Mouse (Mus musculus) fibroblast of lung, adult 2 months (primary cell): Measurements from ENCODE around the gene Has1.
A peak's percentile ranks its signal among the peaks of the same experiment; 100 is the strongest.
"Not testable (repeated sequence)": the region's sequence is repeated elsewhere in the genome, so short reads cannot be mapped to it uniquely, and the experiment has no call there.

ENCODE experiments used
- DNase-seq: peaks from one replicate; pipeline ENCODE4 v3.0.0-alpha.2; 2011; ENCODE audit warnings: low read depth

Gene Has1

DNA sequence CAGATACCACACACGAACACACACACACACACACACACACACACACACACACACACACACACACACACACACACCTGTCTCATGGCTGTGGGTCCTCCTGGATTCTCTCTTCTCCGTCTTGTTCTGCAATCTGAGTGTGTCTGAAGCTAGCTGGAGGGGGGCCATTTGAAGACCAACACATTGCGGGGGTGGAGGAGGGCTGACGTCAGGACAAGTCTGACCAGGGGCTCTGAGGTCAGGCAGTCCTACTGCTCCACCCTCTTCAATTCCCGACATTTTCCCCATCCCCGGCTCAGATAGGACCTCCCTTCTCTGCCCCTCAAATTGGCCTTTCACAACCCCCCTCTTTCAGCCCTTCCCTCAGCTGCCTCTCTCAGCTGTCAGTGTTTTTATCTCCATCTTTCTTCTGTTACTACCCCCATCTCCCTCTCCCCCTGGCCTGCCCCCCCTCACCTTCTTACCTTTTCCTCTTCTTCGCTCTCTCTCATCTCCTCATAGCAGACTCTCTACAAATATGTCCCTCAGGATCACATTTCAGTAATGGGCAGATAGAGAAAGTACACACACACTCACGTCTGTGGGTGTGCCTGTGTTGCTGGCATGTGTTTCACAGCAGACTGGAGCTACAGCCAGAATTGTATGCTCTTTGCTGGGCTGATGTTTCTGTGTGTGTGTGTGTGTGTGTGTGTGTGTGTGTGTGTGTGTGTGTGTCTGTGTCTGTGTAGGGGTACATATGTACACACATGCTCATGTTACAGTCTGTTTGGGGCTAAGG, at the start of gene Has1:
Gene Has1, minus strand, starts transcription at position 142 of the 775 bp plus-strand sequence.
- DNase-seq, result no peak

DNA sequence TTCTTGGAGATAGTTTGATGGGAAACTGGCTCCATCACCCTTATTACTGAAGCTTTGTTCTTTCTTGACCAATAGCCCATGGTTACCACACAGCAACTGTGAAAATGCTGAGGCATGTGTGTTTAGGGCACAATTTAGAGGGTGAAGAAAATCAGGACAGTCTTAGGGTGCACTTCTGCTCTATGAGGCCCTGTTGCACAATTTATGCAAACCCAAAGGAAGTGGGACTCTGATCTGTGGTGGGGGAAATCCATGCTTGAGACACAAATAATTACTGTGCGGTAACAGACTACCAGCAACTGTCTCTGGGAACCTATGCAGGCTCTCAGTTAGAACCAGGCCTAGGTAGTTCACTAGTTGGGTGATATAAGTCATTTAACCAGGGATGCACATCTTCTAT, 45.8 kb upstream of the Has1 start:
- DNase-seq, result no peak

DNA sequence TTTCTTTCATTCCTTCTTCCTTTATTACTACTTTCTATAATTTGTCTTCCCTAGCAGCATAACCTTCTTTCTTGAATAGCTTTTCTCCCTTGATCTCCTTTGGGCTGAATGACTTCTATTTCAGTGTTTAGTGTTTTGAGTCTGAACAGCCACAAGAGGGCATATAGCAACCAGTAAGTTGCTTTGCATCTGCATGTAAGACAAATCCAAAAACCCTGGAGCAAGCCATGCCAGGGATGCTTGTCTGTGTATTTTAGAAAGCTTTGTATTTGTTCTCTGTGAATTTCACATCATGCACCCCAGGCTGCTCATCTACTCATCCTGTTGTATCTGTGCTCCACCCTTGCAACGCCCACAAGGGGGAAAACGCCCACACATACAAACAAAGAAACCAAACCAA, 44.3 kb upstream of the Has1 start:
- DNase-seq, result no peak

DNA sequence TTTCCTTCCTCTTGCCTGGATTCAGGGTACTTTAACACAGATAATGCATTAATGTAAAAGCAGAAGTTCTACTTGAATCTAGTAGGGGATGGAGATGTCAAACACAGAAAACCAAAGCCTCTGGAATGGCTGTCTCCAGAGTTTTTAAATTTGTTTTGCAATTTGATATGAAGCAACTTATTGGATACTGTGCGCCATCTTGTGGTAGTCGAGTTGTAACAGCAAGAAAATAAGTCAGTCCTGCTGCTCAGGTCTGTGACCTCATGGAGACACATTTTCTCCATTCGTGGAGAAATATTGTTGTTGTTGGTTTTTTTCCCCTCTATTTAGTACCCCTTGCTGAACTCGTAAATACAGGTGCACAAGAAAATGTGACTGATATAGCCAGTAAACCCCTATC, 41.0 kb upstream of the Has1 start:
- peak; percentile 36 for DNase-seq

DNA sequence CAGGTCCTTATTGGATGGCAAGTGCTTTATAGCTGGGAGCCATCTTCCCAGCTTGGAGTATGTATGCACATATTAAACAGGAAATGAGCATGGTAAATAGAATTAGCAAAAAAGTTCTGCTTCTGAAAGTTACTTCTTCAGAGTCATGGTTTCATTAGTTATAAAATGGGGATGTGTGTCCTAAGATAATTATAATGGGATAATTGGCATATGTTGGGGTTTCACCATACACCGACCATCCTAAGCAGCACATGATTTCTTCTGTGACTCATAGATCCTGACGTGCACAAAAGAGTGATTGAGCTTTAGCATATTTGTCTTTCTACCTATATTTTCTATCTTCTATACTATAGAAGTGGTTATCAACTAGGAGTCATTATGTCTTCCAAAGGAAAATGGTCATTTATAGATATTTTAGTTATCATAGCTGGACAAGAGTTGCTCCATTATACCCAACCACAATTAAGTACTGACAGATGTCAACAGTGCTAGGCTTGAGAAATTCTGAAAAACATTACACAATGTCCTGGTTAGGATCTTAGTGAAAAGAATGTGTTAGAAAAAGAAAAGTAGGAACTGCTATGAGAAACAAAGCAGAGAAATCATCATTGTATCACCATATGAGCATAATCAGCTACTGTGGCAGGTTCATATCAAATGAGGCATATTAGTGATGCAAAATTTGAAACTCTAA, 34.9 kb upstream of the Has1 start:
- no peak for DNase-seq

DNA sequence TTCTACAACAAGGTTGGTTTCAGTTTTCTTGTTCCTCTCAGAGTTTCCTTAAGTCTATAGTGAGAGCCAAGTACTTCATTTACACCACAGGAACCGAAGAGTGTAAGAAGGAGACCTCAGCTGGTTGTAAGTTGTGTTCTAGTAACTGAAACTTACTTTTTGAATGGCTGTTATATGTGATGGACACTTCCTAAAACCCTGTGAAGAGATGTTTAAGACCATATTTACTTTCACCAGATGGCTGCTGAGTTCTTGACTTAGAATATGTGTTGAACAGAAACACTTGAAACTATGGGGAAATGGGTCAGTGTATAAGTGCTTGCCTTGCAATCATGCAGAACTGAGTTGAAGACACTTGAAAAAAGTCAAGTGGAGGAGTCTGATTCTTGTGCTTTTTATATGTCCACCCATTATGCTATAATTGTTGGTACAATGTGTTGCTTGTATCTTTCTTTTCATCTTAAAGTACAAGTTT, 32.8 kb upstream of the Has1 start, which contains the start of the genes Fpr2 and Fpr3:
Gene Fpr2, plus strand, starts transcription at position 51 of the 475 bp plus-strand sequence.
Gene Fpr3, plus strand, starts transcription at position 79 of the 475 bp plus-strand sequence.
- DNase-seq, result no peak

DNA sequence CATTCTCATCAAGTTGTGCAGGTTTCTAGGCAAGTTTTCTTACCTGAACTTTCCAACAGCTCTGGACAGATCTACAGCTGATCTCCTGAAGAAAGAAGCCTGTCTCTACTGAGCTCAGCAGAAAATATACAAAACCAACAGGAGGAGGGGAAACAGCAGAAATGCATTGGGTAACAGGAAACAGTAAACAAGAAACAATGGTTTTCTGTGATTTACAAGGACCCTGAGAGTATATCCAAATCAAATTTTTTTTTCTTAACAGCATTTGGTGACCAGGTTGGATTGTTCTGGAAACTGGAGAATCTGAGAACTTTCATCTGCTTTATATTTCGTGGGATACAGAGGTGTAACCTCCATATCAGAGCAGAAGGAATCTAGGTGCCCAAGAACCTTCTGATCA, 28.8 kb upstream of the Has1 start, which contains the start of gene Fpr1:
Gene Fpr1, minus strand, starts transcription at position 101 of the 400 bp plus-strand sequence.
- no peak for DNase-seq

DNA sequence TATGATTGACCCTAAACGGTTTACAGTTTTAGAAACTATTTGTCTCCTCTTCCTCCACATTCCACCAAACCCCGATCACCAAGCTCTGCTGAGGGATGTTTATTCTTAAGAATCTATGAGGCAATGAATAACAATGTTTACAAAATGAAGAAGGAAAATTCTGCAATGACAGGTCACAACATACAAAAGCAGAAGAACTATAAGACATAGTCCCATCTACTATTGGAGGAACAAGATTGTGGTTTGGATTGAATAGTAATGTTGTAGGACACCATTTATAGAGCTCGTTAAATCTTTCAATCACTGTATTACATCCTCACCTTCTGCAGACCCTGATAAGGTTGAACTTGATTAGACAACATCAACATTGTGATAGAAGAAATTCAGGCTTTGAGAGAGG, 27.7 kb upstream of the Has1 start:
- no peak for DNase-seq

DNA sequence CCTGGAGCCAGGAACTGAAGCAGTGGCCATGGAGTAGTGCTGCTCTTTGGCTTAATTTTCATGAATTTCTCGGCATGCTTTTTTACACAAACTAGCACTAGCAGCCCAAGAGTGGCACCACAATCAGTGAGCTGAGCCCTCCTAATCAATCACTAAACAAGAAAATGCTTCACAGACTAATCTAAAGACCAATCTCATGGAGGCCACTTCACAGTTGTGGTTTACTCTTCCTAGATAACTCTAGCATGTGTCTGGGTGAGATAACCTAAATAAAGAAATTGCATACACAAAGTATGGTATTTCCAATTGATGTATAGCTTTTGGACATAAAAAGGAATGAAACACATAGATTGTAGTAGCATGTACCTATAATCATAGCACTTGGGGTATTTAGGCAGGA, 24.3 kb upstream of the Has1 start:
- DNase-seq, result no peak

DNA sequence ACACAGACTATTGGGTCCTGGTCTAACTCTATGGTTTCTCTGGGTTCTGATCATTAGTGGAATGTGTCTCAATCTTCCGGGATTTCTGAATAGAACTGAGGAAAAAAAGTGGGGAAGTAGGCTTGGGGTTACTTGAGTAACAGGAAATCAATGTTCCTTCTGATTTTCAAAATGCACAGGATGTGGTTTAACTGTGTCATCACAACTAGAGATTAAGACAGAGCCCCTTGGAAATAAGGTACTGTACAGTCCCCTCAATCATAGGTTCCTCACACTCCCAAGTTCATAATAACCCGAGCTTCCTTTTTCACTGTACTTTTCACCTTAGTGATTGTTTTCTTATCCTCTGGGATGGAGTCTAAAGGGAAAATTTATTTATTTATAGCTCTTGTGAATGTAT, 16.7 kb upstream of the Has1 start:
- DNase-seq, result no peak

DNA sequence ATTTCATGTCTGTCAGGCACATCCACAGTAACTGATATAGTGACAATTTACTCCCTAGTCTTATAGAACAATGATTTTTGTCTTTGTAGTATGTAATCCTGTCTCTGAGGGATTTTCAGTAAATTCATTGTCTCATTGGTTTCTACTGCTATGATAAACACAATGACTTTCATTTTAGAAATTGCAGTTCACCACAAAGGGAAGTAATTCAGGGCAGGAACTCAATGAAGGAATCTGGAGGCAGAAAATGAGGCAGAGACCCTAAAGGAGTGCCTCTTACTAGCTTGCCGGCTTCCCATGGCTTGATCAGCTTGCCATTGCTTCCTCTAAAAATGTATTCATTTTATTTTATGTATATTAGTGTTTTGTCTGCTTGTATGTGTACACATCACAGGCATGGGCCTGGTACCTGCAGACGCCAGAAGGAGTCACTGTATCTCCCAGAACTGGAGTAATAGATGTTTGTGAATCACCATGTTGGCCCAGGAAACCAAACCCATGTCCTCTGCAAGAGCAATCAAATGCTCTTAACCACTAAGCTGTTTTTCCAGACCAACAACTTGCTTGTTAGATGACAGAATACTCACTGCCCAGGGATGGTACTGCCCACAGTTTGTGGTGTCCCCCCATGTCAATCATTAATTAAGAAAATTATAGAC, 16.0 kb upstream of the Has1 start:
- DNase-seq, result no peak

DNA sequence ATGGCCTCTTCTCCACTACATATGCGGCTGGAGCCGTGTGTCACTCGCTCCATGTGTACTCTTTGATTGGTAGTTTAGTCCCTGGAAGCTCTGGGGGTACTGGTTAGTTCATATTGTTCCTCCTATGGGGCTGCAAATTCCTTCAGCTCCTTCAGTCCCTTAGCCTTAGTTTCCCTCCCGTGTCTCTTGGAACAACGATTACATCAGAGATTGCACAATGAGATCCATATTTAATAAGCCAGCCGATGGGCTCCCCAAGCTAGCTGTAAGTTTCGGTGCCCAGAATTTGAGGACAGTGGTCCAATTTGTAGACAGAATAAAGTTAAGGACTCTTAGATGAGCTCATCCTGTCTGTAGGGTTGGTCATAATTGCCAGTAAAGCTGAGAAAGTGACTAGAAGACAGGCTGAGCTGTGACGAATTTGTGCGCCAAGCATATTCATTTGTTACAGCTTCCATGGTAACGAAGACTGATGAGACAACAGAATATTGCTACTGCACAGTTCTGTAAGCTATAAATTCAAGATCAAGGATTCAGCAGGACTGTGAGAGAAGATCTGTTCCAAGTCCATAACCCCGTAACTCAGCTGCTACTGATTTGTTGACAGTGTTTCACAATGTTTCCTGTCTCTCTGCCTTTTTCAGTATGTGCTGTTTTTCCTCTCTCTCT, 11.9 kb upstream of the Has1 start:
- DNase-seq, result no peak

DNA sequence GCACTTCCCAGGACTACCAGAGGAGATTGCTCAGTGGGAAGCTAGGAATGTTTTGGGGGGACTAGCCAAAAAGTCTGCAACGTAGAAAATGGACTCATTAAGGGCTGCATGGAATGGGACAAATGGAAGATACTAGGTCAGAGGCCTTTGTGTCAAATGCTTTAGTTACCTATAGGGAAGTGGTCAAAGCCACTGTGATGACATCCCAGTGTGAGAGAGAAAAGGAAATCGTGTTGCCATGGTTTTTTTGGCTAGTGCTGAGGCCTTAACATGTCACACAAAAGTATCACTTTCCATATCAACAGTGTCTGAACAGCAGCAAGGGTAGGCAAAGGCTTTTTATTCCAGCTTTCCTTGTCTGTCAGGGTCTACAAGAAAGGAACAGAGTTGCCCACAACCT, 10.2 kb upstream of the Has1 start:
- no peak for DNase-seq

DNA sequence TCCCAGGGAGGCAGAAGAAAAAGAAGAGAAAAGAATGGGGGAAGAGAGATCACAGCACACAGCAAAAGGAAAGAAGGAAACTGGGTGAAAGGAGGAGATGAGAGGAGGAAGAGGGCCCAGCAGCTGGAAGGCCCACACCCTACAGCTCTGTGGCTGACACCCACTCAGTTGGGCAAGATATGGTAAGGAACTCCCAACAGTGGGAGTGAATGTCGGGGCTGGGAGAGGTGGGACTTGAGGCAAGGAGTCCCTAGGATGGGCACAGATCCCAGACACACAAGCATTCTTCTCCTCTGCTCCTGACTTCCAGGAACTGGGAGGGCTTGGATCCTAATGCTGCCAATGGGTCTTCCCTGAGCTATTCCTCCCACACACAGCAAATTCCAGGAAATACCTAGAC, 7.4 kb upstream of the Has1 start:
- DNase-seq, result no peak

DNA sequence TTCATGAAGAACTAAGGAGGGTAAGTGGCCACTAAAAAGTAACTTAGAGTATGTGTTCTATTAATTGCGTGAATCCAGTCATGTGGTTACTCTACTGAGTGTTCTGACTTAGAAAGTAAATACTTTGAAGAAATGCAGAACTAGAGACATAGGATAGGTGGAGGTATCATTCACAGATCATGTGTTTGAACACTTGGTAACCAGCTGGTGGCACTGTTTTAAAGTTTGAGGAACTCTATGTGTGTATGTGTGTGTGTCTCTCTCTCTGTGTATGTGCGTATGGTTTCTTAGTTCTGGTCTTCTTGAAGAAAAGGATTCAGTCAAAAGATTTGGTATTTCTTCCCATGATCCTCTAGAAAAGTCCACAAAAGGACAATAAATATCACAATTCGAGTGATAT, 5.1 kb upstream of the Has1 start:
- no peak for DNase-seq

DNA sequence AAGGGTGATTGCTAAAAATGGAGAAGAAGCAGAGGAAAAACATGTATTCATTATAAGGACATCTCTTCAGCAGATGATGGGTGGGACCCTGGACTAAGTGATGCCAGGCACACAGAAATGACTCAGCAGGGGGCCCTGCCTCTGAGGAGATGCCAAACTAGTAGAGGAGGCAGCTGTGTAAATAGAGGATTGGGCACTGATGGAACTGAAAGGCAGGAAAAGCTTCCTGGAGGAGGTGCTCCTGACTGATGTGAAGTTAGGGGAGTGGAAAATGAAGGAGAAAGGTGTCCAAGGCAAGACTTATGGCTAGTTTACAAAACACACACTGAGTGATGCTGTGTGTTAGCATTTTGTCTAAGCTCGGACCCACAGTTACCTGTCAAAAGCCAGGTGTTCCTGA, 2.4 kb upstream of the Has1 start:
- DNase-seq, result no peak

DNA sequence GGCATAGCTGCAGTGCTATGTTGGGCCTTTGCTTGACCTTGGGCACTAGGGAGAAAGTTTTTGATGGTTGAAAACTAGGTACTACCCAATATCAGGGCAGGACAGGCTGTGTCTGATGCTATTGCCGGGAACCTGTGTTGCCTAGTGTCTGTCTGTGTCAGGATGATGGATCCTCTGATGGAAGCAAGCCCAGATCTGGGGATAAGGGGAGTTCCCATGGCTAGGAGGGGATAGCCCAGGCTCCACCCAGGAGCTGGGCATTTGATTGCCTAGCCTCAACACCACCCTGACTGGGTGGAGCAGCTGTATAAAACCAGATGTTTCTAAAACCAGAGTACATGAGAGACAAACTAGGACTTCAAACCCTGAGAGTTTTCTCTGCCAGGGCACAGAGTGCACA, 1.6 kb upstream of the Has1 start:
- DNase-seq, result no peak

DNA sequence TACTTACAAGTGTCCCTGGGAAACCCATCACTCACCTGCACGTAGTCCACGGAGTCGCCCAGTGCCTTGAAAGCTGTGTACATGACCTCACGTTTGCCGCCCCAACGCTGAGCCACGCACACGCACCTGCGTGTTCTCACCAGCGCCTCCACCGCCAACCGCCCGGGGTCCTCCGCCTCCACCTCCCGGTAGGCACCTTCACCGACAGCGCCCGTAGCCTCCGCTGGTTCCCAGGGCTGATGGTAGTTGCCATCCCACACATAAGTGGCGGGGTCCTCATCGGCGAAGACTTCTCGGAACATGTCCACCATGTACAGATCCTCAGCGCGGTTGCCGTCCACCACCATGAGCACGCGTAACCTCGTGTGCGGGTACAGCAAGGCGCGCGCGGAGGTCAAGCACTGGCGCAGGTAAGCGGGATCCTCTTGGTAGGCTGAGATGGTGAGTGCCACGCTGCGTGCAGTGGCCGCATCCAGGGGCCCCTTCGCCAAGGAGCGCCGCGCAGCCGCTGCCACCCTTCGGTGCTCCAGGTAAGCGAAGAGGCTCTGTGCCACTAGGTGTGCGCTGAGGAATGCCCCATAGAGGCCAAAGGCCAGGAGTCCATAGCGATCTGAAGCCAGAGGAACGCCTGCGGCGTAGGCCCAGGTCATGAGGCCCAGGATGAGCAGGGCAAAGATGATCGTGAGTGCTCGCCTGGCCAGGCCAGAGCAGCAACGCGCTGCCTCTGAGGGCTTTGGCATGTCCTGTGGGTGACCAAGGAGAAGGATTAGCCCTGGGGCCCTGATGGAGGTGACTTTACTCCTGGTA, 4.9 kb downstream of the Has1 start:
- DNase-seq, result no peak

DNA sequence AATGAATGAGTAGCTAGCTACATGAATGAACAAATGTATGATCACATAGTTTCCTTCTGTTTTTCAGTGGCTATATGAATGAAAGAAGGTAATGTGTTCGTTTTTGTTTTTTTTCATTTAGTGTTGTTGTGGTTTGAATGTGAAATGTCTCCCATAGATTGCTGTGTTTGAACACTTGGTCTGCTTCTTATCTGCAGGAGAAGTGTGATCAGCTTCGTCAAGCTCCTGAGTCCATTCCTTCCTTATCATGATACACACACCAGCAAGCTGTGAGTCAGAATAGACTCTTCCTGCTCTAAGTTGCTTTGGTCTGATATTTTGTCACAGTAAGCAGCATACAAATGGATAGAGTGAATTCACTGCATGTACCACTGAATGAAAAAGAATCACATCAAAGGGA, 6.0 kb downstream of the Has1 start:
- no peak for DNase-seq

DNA sequence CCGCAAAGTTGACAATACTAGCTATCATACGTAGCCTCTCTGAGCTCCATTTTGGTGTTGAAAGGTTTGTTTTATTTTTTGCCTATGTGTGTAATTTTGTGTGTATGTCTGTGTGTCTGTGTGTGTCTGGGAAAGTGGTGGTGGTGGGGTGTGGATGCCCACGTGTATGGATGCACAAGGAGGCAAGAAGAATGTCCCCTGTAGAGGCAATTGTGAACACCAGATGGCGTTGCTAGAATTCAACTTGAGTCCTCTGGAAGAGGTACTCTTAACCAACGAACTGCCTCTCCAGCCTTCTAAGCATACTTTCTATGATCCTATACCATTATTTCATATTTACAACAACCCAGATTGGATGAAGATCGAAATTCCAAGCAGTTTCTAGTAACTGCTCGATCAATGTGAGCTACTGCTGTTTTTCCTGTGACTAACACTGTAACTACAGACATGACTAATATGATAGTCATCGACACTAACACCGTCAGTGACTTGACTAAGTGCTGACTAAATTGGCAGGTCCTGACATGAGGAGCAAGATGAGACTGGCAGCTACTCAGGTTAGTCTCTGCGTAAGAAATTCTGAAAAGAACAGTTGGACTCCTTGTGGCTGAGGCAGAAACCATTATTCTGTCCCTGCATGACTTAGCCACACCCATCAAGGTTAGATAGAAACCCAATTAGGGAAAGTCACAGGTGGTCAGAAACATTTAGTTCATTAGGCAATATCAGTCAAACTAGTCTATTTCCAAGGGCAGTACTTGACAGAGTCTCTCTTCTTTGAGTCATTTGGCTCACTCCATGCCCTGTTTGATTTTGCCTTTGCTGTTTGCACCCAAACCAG, 9.6 kb downstream of the Has1 start:
- peak; percentile 33 for DNase-seq

DNA sequence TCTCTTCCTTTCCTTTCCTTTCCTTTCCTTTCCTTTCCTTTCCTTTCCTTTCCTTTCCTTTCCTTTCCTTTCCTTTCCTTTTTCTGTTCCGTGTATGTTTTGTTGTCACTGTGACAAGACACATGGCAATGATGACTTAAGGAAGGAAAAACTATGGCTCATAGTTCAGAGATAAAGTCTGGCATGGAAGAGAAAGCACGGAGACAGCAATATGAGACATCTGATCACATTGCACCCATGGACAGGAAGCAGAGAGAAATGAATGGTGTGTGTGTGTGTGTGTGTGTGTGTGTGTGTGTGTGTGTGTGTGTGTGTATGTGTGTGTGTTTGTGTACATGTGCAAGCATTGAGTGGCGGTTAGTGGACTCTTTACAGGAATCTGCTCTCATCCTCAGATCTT, 10.4 kb downstream of the Has1 start:
- DNase-seq, result not testable (repeated sequence)
